Mouse (Mus musculus) skeletal muscle tissue, postnatal 0 days (tissue): ENCODE data around the gene Hjurp. TPM values are rescaled to one million over a fixed set of nuclear protein-coding genes. Genes with fewer than 3 reads are reported as not detected.

ENCODE experiments used
- polyA plus RNA-seq: library from polyadenylated mRNA; unstranded; fragments of >200 nt; fragmentation: Nextera tagmentation; extraction: Ambion mirVana; gene quantifications from 2 replicates; pipeline ENCODE4 v1.2.1, GENCODE M21; 2015

The Hjurp gene
- 34.1 and 39.7 TPM in 2 replicates for polyA plus RNA-seq

GRCm38 (mm10) chr1:88277098-88277817, at the start of gene Hjurp, which contains the start of gene Trpm8:
Hjurp (minus strand) TSS chr1:88277633.
Trpm8 (plus strand) TSS chr1:88277661.

GRCm38 (mm10) chr1:88226670-88227379, 50.6 kb downstream of the Hjurp start, which contains the start of gene Mroh2a:
Mroh2a (plus strand) TSS chr1:88226986.

Other genes with a start within 250 kb of the Hjurp start
- not detected in 2 replicates for gene Ugt1a10, start 222.2 kb downstream of the Hjurp start, polyA plus RNA-seq
- not detected in 2 replicates for gene Ugt1a9, start 206.8 kb downstream of the Hjurp start, polyA plus RNA-seq
- gene Ugt1a8, start 189.8 kb downstream of the Hjurp start, polyA plus RNA-seq, result not detected in 2 replicates
- 3.1 and 6.4 TPM in 2 replicates for gene Ugt1a7c, start 182.6 kb downstream of the Hjurp start, polyA plus RNA-seq
- 0.21 and 1.00 TPM in 2 replicates for gene Ugt1a6b, start 174.4 kb downstream of the Hjurp start, polyA plus RNA-seq
- 2.5 and 7.9 TPM in 2 replicates for gene Ugt1a6a, start 142.8 kb downstream of the Hjurp start, polyA plus RNA-seq
- not detected in 2 replicates for gene Ugt1a5, start 111.6 kb downstream of the Hjurp start, polyA plus RNA-seq
- not detected in 2 replicates for gene Ugt1a2, start 77.0 kb downstream of the Hjurp start, polyA plus RNA-seq
- 6.9 and 9.5 TPM in 2 replicates for gene Dnajb3, start 71.9 kb downstream of the Hjurp start, polyA plus RNA-seq
- gene Ugt1a1, start 65.7 kb downstream of the Hjurp start, polyA plus RNA-seq, result 1.1 TPM in 1 of 2 replicates, not detected in the other
- 0.74 and 0.99 TPM in 2 replicates for gene Mroh2a, start 50.6 kb downstream of the Hjurp start, polyA plus RNA-seq
- gene Trpm8, start within 50 bp of the Hjurp start, polyA plus RNA-seq, result not detected in 2 replicates
- gene Spp2, start 129.3 kb upstream of the Hjurp start, polyA plus RNA-seq, result 0.15 TPM in 1 of 2 replicates, not detected in the other
- not detected in 2 replicates for gene Glrp1, start 232.4 kb upstream of the Hjurp start, polyA plus RNA-seq